Mouse (Mus musculus): Measurements from ENCODE around the gene Cnga2. TPM values are rescaled to one million over a fixed set of nuclear protein-coding genes. Genes with fewer than 3 reads are reported as not detected.

Gene Cnga2
- polyA plus RNA-seq, 1 experiment from 2014 or later, result not detected

- H3K4me3 ChIP-seq, result no peak overlapping the region
- H3K36me3 ChIP-seq (replicated peaks), result no peaks in the 10 kb centered on the region
- WGBS, result 73% methylated on average over 2 of the region's 2 CpGs
- no peaks in the 10 kb centered on the region for H3K4me1 ChIP-seq
- H3K27me3 ChIP-seq (replicated peaks; ENCODE audit: low read depth, poor library complexity, severe bottlenecking), result peaks cover 2% of the 10 kb centered on the region; the same call in 1 of the 2 replicates
- no peak for DNase-seq (ENCODE audit: low spot score)
- H3K9me3 ChIP-seq, result no peaks in the 10 kb centered on the region
- no peak overlapping the region for H3K27ac ChIP-seq (replicated peaks)
Observed at GRCm38 (mm10) chrX:71983205-71983604, 8.4 kb upstream of the Cnga2 start.

GRCm38 (mm10) chrX:71983775-71984174, 7.9 kb upstream of the Cnga2 start:
- peak; percentile 10 for DNase-seq (ENCODE audit: low spot score)

GRCm38 (mm10) chrX:71995972-71996371, 4.3 kb downstream of the Cnga2 start:
- Histone ChIP-seq H3K27me3 (replicated peaks; ENCODE audit: low read depth, poor library complexity, severe bottlenecking) (peaks cover 27% of the 10 kb centered on the region), H3K4me3 (no peak overlapping the region), H3K36me3 (replicated peaks) (no peaks in the 10 kb centered on the region), H3K4me1 (no peaks in the 10 kb centered on the region), H3K27ac (replicated peaks) (no peak overlapping the region), H3K9me3 (no peaks in the 10 kb centered on the region)
- DNase-seq (ENCODE audit: low spot score), result no peak
- 78% methylated on average over 1 of the region's 1 CpGs for WGBS

More at GRCm38 (mm10) chrX:71983775-71984174, 7.9 kb upstream of the Cnga2 start:
- WGBS, result 75% methylated on average over 1 of the region's 1 CpGs
- peaks cover 7% of the 10 kb centered on the region; the same call in 1 of the 2 replicates for H3K27me3 ChIP-seq (replicated peaks; ENCODE audit: low read depth, poor library complexity, severe bottlenecking)
- no peak overlapping the region for H3K27ac ChIP-seq (replicated peaks)
- no peak overlapping the region for H3K4me3 ChIP-seq
- H3K9me3 ChIP-seq, result no peaks in the 10 kb centered on the region
- no peaks in the 10 kb centered on the region for H3K36me3 ChIP-seq (replicated peaks)
- no peaks in the 10 kb centered on the region for H3K4me1 ChIP-seq

- Histone ChIP-seq H3K4me3 (no peak overlapping the region), H3K27me3 (replicated peaks; ENCODE audit: low read depth, poor library complexity, severe bottlenecking) (0 out of 2 replicates have a peak, but pooled peaks cover 11% of the 10 kb centered on the region), H3K27ac (replicated peaks) (no peak overlapping the region), H3K36me3 (replicated peaks) (no peaks in the 10 kb centered on the region), H3K4me1 (no peaks in the 10 kb centered on the region), H3K9me3 (no peaks in the 10 kb centered on the region)
- no peak for DNase-seq (ENCODE audit: low spot score)
Observed at GRCm38 (mm10) chrX:72009930-72010329, 18.3 kb downstream of the Cnga2 start.

GRCm38 (mm10) chrX:72012236-72012635, 20.6 kb downstream of the Cnga2 start:
- 73% methylated on average over 9 of the region's 9 CpGs for WGBS
- 0 out of 2 replicates have a peak, but pooled peaks cover under 1% of the 10 kb centered on the region for H3K27me3 ChIP-seq (replicated peaks; ENCODE audit: low read depth, poor library complexity, severe bottlenecking)
- no peaks in the 10 kb centered on the region for H3K36me3 ChIP-seq (replicated peaks)
- H3K9me3 ChIP-seq, result no peaks in the 10 kb centered on the region
- no peak overlapping the region for H3K4me3 ChIP-seq
- no peak overlapping the region for H3K27ac ChIP-seq (replicated peaks)
- DNase-seq (ENCODE audit: low spot score), result no peak
- no peaks in the 10 kb centered on the region for H3K4me1 ChIP-seq

GRCm38 (mm10) chrX:72012804-72013203, 21.2 kb downstream of the Cnga2 start:
- WGBS, result 40% methylated on average over 3 of the region's 3 CpGs
- no peak overlapping the region for H3K4me3 ChIP-seq
- H3K27ac ChIP-seq (replicated peaks), result no peak overlapping the region
- H3K36me3 ChIP-seq (replicated peaks), result no peaks in the 10 kb centered on the region
- DNase-seq (ENCODE audit: low spot score), result peak; percentile 23
- H3K27me3 ChIP-seq (replicated peaks; ENCODE audit: low read depth, poor library complexity, severe bottlenecking), result no peaks in the 10 kb centered on the region
- no peaks in the 10 kb centered on the region for H3K9me3 ChIP-seq
- H3K4me1 ChIP-seq, result no peaks in the 10 kb centered on the region

GRCm38 (mm10) chrX:72022241-72022640, 30.6 kb downstream of the Cnga2 start:
- 84% methylated on average over 1 of the region's 1 CpGs for WGBS
- no peak overlapping the region for H3K4me3 ChIP-seq
- H3K9me3 ChIP-seq, result no peaks in the 10 kb centered on the region
- H3K36me3 ChIP-seq (replicated peaks), result no peaks in the 10 kb centered on the region
- no peaks in the 10 kb centered on the region for H3K27me3 ChIP-seq (replicated peaks; ENCODE audit: low read depth, poor library complexity, severe bottlenecking)
- DNase-seq (ENCODE audit: low spot score), result no peak
- no peaks in the 10 kb centered on the region for H3K4me1 ChIP-seq
- H3K27ac ChIP-seq (replicated peaks), result no peak overlapping the region

- H3K4me3 ChIP-seq, result no peak overlapping the region
- H3K36me3 ChIP-seq (replicated peaks), result no peaks in the 10 kb centered on the region
- H3K9me3 ChIP-seq, result no peaks in the 10 kb centered on the region
- 38% methylated on average over 10 of the region's 10 CpGs for WGBS
- no peaks in the 10 kb centered on the region for H3K4me1 ChIP-seq
- no peak overlapping the region for H3K27ac ChIP-seq (replicated peaks)
- peak; percentile 34 for DNase-seq (ENCODE audit: low spot score)
- H3K27me3 ChIP-seq (replicated peaks; ENCODE audit: low read depth, poor library complexity, severe bottlenecking), result no peaks in the 10 kb centered on the region
Observed at GRCm38 (mm10) chrX:72022750-72023398, 31.2 kb downstream of the Cnga2 start.

GRCm38 (mm10) chrX:72023542-72023941, 31.9 kb downstream of the Cnga2 start:
- Histone ChIP-seq H3K4me3 (no peak overlapping the region), H3K36me3 (replicated peaks) (no peaks in the 10 kb centered on the region), H3K27ac (replicated peaks) (no peak overlapping the region), H3K27me3 (replicated peaks; ENCODE audit: low read depth, poor library complexity, severe bottlenecking) (no peaks in the 10 kb centered on the region), H3K4me1 (no peaks in the 10 kb centered on the region), H3K9me3 (no peaks in the 10 kb centered on the region)
- DNase-seq (ENCODE audit: low spot score), result no peak
- 70% methylated on average over 3 of the region's 3 CpGs for WGBS

- Histone ChIP-seq H3K27ac (replicated peaks) (no peak overlapping the region), H3K4me1 (no peaks in the 10 kb centered on the region), H3K27me3 (replicated peaks; ENCODE audit: low read depth, poor library complexity, severe bottlenecking) (no peaks in the 10 kb centered on the region), H3K9me3 (no peaks in the 10 kb centered on the region), H3K4me3 (no peak overlapping the region), H3K36me3 (replicated peaks) (no peaks in the 10 kb centered on the region)
- 68% methylated on average over 3 of the region's 3 CpGs for WGBS
- no peak for DNase-seq (ENCODE audit: low spot score)
Observed at GRCm38 (mm10) chrX:72044056-72044455, 52.4 kb downstream of the Cnga2 start.

GRCm38 (mm10) chrX:72047918-72048317, 56.3 kb downstream of the Cnga2 start:
- Histone ChIP-seq H3K36me3 (replicated peaks) (no peaks in the 10 kb centered on the region), H3K9me3 (no peaks in the 10 kb centered on the region), H3K4me3 (no peak overlapping the region), H3K27me3 (replicated peaks; ENCODE audit: low read depth, poor library complexity, severe bottlenecking) (no peaks in the 10 kb centered on the region), H3K27ac (replicated peaks) (no peak overlapping the region), H3K4me1 (no peaks in the 10 kb centered on the region)
- 86% methylated on average over 2 of the region's 2 CpGs for WGBS
- no peak for DNase-seq (ENCODE audit: low spot score)
